Mouse (Mus musculus) embryonic facial prominence, embryonic 11.5 days (tissue): ENCODE measurements around the gene Gm20388. TPM values are rescaled to one million over a fixed set of nuclear protein-coding genes. Genes with fewer than 3 reads are reported as not detected.

Experiments used
- ATAC-seq: fragments of 200-750 bp; cut with Nextera tagmentation; replicated peaks from 2 replicates; pipeline ENCODE4 v1.8.0; 2017; ENCODE audit warnings: low read depth; ENCODE audit not compliant: insufficient number of reproducible peaks, low FRiP score, low TSS enrichment
- DNase-seq: peaks from one replicate; pipeline ENCODE4 v3.0.0-alpha.2; 2015; ENCODE audit warnings: low spot score
- H3K27ac ChIP-seq: fragments of 300-500 bp; sonication (generic); replicated peaks from 2 replicates; pipeline ENCODE4 v1.5.1; 2014; ENCODE audit warnings: mild to moderate bottlenecking, low read depth, low read length, control low read depth
- H3K27me3 ChIP-seq: fragments of 300-500 bp; sonication (generic); 2 replicates; pipeline ENCODE4 v1.6.1; 2014; ENCODE audit warnings: mild to moderate bottlenecking, low read length, moderate library complexity, mixed read lengths; ENCODE audit not compliant: control insufficient read depth, insufficient read depth
- H3K36me3 ChIP-seq: fragments of 300-500 bp; sonication (generic); replicated peaks from 2 replicates; pipeline ENCODE4 v1.6.1; 2014; ENCODE audit warnings: low read depth, mild to moderate bottlenecking, low read length, moderate library complexity, mixed read lengths; ENCODE audit not compliant: control insufficient read depth, insufficient read depth
- H3K4me1 ChIP-seq: fragments of 300-500 bp; sonication (generic); 2 replicates; pipeline ENCODE4 v1.6.1; 2014; ENCODE audit warnings: low read length, mixed read lengths; ENCODE audit not compliant: control insufficient read depth, insufficient read depth
- H3K4me2 ChIP-seq: fragments of 300-500 bp; sonication (generic); 2 replicates; pipeline ENCODE4 v1.6.1; 2014; ENCODE audit warnings: low read depth, mild to moderate bottlenecking, control low read depth, low read length, moderate library complexity
- H3K4me3 ChIP-seq: fragments of 300-500 bp; sonication (generic); 2 replicates; pipeline ENCODE4 v1.5.1; 2014; ENCODE audit warnings: low read depth, low read length, control low read depth
- H3K9ac ChIP-seq: fragments of 300-500 bp; sonication (generic); replicated peaks from 2 replicates; pipeline ENCODE4 v1.6.1; 2014; ENCODE audit warnings: mild to moderate bottlenecking, control low read depth, low read length
- H3K9me3 ChIP-seq: fragments of 300-500 bp; sonication (generic); replicated peaks from 2 replicates; pipeline ENCODE4 v1.6.1; 2016; ENCODE audit warnings: mild to moderate bottlenecking, low read length, inconsistent platforms, mixed read lengths; ENCODE audit not compliant: control insufficient read depth
- WGBS: fragments of 180-500 bp; shearing (Covaris S2); extraction: QIAGEN DNeasy Blood & Tissue Kit; methylation state at CpG from one replicate; pipeline ENCODE4 v1.1.7; 2014; 5-methylcytosine and 5-hydroxymethylcytosine counted together
- polyA plus RNA-seq: library from polyadenylated mRNA; unstranded; fragments of >200 nt; fragmentation: Nextera tagmentation; extraction: Ambion mirVana; gene quantifications from 2 replicates; pipeline ENCODE4 v1.2.1, GENCODE M21; 2014

Gm20388 gene
- polyA plus RNA-seq, 1 experiment from 2014 or later: 3.1 TPM

GRCm38 (mm10) chr8:121162906-121163695 lies 1252.5 kb downstream of the Gm20388 start:
- Histone ChIP-seq H3K4me3 (no peak overlapping the region), H3K9ac (no peak overlapping the region), H3K9me3 (no peaks in the 10 kb centered on the region), H3K4me1 (no peaks in the 10 kb centered on the region), H3K4me2 (no peak overlapping the region), H3K27me3 (no peaks in the 10 kb centered on the region), H3K27ac (no peak overlapping the region), H3K36me3 (no peaks in the 10 kb centered on the region)
- no peak for DNase-seq
- WGBS: 80% methylated on average over 11 of the region's 11 CpGs
- ATAC-seq: no peak

DNA sequence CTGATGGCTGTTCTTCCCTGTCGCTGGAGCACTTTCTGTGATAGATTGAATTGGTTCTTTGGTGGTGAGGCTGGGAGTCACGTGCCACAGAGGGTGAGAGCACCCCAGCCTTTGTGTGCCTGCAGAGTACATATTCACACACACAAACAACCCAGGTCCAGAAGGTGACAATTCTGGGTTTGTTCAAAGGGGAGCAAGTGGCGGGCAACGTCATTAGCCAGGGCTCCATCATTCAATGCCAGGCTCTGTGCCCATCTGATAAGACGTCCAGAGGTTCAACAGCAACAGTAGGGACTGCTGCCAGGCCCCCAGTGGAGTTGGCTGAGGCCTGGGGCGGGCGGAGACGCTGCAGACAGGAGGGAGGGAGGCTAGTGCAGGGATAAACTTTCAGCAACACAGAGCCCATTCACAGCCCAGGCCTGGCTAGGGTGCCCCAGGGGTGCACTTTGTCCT lies 1253.4 kb downstream of the Gm20388 start:
- ATAC-seq (no peak), DNase-seq (no peak)
- H3K27me3 ChIP-seq: no peaks in the 10 kb centered on the region
- no peak overlapping the region for H3K27ac ChIP-seq
- no peak overlapping the region for H3K4me2 ChIP-seq
- 55% methylated on average over 8 of the region's 8 CpGs for WGBS
- H3K9ac ChIP-seq: no peak overlapping the region
- H3K4me3 ChIP-seq: no peak overlapping the region
- H3K36me3 ChIP-seq: no peaks in the 10 kb centered on the region
- no peaks in the 10 kb centered on the region for H3K9me3 ChIP-seq
- H3K4me1 ChIP-seq: no peaks in the 10 kb centered on the region

DNA sequence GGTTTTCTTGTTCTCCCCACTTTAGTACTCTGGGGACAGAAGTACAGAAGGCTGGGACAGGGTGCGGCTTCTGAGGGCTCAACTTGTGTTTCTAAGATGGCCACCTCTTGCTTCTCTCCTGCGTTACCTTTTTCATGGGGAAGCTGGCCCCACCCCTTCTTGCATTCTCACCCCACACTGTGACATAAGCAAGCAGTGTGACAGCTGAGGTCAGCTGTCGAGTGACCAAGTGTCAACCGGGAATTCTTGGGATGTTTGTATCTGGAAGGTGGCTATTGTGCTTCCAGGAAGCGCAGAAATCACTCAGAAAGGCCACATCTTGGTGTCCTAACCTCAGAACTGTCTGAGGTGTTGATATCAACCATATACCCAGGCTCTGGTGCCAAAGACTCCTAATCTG lies 1257.4 kb downstream of the Gm20388 start:
- H3K27ac ChIP-seq: no peak overlapping the region
- no peaks in the 10 kb centered on the region for H3K27me3 ChIP-seq
- H3K4me3 ChIP-seq: no peak overlapping the region
- no peak for DNase-seq
- H3K36me3 ChIP-seq: no peaks in the 10 kb centered on the region
- peaks cover 8% of the 10 kb centered on the region for H3K4me1 ChIP-seq
- no peak overlapping the region for H3K9ac ChIP-seq
- no peak overlapping the region for H3K4me2 ChIP-seq
- no peak for ATAC-seq
- 58% methylated on average over 5 of the region's 5 CpGs for WGBS
- H3K9me3 ChIP-seq: no peaks in the 10 kb centered on the region

DNA sequence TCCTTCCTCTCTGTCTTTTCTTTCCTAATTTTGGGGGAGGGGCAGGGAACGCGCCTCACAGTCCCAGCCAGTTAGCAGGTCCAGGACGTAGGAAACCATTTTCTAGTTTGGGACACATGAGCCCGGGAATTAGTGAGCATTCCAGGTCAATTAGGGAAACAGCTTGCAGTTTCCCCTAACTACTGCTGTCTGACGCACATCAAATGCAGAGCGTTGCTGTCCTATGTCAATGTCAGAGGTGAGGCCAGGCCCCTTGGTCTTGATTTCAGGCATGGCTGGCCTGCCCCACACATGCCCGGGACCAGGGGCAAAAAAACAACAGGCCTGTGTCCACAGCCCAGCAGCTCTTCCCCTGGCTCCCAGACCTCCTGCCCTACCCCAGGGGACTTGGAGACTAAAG lies 1259.5 kb downstream of the Gm20388 start:
- Histone ChIP-seq H3K4me2 (no peak overlapping the region), H3K27me3 (no peaks in the 10 kb centered on the region), H3K4me3 (no peak overlapping the region), H3K36me3 (no peaks in the 10 kb centered on the region), H3K27ac (0 out of 2 replicates have a peak overlapping the region, but pooled peaks have one; percentile 22), H3K9ac (peak overlapping the region; percentile 28; the same call in 1 of the 2 replicates), H3K9me3 (no peaks in the 10 kb centered on the region), H3K4me1 (peaks cover 8% of the 10 kb centered on the region)
- DNase-seq (peak; percentile 67), ATAC-seq (0 out of 2 replicates have a peak, but pooled peaks have one; percentile 15)
- 12% methylated on average over 7 of the region's 7 CpGs for WGBS

- Histone ChIP-seq H3K9me3 (no peaks in the 10 kb centered on the region), H3K36me3 (no peaks in the 10 kb centered on the region), H3K9ac (peak overlapping the region; percentile 28; the same call in 1 of the 2 replicates), H3K27ac (peak overlapping the region; percentile 22; the same call in 1 of the 2 replicates), H3K27me3 (no peaks in the 10 kb centered on the region), H3K4me1 (peaks cover 8% of the 10 kb centered on the region), H3K4me2 (no peak overlapping the region), H3K4me3 (no peak overlapping the region)
- ATAC-seq: no peak
- DNase-seq: no peak
- WGBS: 53% methylated on average over 27 of the region's 27 CpGs
These were observed 1260.2 kb downstream of the Gm20388 start for GRCm38 (mm10) chr8:121170626-121171552.

DNA sequence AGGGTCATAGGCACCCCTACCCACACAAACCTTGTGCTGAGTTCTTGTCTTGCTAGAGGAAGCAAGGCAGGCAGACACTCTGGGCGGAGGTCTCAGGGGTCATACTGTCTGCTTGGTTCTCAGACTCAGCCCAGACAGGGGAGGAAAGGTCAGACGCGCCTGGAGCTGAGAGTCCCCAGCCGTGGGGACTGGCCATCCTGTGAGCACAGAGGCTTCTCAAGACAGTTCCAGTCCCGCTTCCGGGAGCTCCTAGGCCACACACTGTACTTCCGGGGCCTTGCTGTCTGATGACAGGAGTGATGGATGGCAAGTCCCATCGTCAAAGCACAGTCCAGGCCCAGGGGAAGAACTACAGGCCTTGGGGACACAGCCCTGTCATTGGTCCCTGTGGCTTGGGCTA lies 1261.9 kb downstream of the Gm20388 start:
- no peaks in the 10 kb centered on the region for H3K36me3 ChIP-seq
- no peak overlapping the region for H3K4me3 ChIP-seq
- no peak overlapping the region for H3K4me2 ChIP-seq
- no peaks in the 10 kb centered on the region for H3K27me3 ChIP-seq
- no peak overlapping the region for H3K9ac ChIP-seq
- 60% methylated on average over 8 of the region's 8 CpGs for WGBS
- H3K4me1 ChIP-seq: peaks cover 8% of the 10 kb centered on the region
- ATAC-seq (no peak), DNase-seq (no peak)
- no peak overlapping the region for H3K27ac ChIP-seq
- H3K9me3 ChIP-seq: no peaks in the 10 kb centered on the region

DNA sequence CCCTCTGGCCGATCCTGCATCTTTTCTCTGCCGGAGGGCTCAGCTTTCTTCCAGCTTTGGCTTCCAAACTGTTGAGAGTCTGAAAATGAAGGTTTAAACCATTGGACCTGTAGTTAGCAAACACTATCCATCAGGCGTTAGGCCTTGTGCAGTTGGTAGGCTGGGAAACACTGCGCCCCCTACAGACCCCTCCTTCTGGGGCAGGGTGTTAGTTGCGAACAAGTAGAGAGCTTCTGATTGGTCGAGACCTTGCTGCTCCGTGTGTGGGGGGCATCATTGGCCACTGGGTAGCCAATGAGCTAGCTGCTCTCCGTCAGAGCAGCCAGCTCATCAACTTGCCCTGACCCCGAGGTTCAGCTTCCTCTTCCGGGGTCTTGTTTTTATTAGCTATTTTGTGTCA lies 1263.5 kb downstream of the Gm20388 start:
- H3K4me1 ChIP-seq: peaks cover 8% of the 10 kb centered on the region

More for the DNA sequence above, 1263.5 kb downstream of the Gm20388 start:
- Histone ChIP-seq H3K27ac (no peak overlapping the region), H3K9ac (no peak overlapping the region), H3K27me3 (no peaks in the 10 kb centered on the region), H3K9me3 (no peaks in the 10 kb centered on the region), H3K4me3 (no peak overlapping the region), H3K36me3 (no peaks in the 10 kb centered on the region), H3K4me2 (no peak overlapping the region)
- WGBS: 59% methylated on average over 10 of the region's 10 CpGs
- peak; percentile 71 for DNase-seq
- no peak for ATAC-seq
